Mouse (Mus musculus): ENCODE results near the gene C1qb. TPM values are rescaled to one million over a fixed set of nuclear protein-coding genes. Genes with fewer than 3 reads are reported as not detected.

The C1qb gene
- total RNA-seq, 2 experiments from 2014 or later, result 13.4 to 16.5 TPM

DNA sequence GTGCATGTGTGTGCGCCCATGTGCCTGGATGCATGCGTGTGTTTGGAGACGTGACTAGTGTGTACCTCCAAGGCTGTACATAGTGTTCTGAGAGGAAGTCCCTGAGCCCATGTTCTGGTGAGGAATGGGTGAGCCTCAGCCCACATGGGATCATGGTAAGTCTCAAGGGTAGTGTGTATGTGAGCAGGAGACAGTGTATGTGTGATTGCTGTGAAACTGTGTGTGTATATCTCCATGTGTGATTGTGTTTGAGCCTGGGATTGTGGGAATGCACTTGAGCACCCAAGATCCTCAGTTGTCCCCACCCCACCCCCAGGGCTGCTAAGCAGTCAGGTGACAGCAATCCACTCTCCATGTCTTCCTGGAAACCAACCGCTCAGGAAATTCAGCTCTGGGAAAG is 8.8 kb upstream of the C1qb start:
- no peak for DNase-seq

DNA sequence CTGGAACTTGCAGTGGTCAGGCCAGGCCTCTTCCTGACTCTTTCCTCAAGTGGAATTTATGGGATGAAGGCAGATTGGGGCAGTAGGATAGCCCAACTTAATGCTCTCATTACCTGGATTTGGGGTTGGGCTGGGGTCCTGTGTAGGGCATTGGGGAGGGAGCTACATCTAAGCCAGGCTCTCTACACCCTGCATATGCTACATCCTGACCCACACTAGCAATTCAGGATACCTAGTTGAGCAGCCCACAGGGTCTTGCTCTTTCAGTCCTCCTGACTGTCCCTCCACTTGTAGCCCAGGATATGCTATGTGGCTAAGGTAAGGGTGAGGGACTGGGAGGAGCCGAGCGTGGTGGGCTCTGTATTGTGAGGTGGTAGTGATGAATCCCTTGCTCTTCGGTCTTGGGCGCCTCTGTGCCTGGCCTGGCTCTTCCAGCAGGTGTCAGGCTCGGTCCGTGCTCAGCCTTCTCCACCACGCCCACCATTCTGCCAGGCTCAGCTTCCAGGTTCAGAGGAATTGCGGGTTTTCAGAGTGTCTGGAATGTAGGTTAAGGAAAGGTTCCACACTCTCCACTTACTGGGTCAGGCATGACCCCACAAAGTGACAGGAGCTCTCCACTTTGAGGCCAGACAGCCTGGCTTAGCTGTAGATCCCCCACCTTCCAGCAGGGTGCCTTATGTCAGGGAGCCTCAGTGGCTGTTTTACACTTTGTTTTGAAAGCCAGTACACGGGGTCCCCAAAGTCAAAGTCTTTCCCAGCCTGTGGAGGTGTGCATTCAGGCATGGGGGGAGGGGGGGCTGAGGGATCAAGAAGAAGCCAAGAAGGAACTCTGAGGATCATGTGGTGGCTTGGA is 7.9 kb upstream of the C1qb start:
- no peak for DNase-seq

DNA sequence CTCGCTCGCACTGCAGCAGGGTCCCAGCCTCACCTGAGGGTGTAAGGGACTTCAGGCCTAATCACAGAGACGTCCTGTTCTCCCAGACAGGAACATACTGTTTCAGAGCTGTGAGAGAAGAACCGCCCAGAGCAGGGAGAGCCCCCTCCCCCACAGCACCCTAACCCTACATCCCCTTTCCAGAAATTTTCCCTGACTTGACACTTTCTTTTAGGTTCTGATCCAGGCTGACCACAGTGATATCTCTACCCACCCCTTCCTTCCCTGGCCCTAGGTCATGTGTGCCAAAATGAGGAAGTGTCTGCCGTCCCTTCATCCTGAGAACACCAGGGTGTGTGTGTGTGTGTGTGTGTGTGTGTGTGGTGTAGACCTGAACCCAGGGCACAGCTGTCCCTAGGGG is 6.8 kb upstream of the C1qb start, which contains the start of gene C1qc:
Gene C1qc, minus strand, starts transcription at position 255 of the 400 bp plus-strand sequence.
- peak; percentile 30 for DNase-seq

- DNase-seq, result no peak
These were observed 6.4 kb upstream of the C1qb start for GRCm38 (mm10) chr4:136892371-136892770.

DNA sequence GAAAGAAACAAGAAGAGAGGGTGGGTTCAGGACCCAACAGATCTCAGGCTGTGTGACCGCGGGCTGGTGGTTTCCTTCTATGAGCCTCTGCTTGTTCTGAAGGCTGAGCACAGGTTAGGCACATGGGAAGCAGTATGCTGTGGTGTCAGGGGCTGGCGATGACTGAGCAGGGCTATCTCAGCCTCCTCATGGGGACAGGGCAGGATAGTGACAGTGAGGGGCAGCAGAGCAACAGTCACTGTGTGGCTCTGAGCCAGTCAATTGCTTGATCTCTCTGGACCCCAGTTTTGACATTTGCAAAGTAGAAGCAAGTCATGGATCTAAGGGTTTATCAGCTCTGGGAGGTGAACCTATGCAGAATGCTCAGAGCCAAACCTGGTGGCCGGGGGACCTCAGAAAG is 5.1 kb upstream of the C1qb start:
- DNase-seq, result no peak

GRCm38 (mm10) chr4:136889981-136890380 is 4.0 kb upstream of the C1qb start:
- DNase-seq, result no peak

DNA sequence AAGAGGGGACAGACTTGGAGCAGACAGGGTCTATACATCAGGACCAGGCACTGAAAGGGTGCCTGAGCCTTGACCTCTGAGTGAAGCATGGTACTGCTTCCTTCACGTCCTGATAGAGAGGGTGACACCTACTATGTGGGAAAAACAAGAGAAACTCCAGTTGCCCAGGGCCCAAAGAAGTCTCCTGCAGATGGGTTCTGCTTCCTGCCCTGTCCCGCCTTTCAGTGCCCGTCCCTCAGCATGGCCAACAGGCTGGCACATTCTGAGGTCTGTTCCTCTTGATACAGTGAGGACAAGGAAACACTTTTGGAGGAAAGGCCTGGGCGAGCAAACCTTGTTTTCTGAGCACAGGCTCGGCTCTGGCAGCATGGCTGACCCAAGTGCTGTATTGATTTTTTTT is 1.7 kb upstream of the C1qb start:
- no peak for DNase-seq

GRCm38 (mm10) chr4:136878601-136879000 is 7.4 kb downstream of the C1qb start:
- DNase-seq, result no peak

GRCm38 (mm10) chr4:136878171-136878570 is 7.8 kb downstream of the C1qb start:
- no peak for DNase-seq

DNA sequence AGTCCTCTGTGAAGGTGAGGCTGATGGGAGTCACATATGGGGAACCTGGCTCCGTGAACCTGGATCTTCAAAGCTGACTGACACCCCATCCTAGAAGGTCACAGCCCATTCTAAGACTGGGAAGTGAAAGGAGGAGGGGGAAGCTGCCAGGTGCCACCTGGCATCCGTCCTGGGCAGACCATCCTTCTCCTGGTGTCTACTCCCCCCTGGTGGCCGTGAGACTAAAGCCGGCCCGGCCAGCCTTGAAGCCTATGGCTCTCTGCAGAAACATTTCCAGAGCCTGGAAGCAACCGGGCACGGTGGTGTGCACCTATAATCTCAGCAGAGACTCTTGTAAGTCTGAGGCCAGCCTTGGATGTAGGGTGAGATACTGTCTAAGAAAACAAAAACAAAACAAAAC is 9.0 kb downstream of the C1qb start:
- DNase-seq, result no peak

GRCm38 (mm10) chr4:136875012-136875411 is 11.0 kb downstream of the C1qb start:
- no peak for DNase-seq

GRCm38 (mm10) chr4:136868371-136868770 is 17.6 kb downstream of the C1qb start:
- no peak for DNase-seq

DNA sequence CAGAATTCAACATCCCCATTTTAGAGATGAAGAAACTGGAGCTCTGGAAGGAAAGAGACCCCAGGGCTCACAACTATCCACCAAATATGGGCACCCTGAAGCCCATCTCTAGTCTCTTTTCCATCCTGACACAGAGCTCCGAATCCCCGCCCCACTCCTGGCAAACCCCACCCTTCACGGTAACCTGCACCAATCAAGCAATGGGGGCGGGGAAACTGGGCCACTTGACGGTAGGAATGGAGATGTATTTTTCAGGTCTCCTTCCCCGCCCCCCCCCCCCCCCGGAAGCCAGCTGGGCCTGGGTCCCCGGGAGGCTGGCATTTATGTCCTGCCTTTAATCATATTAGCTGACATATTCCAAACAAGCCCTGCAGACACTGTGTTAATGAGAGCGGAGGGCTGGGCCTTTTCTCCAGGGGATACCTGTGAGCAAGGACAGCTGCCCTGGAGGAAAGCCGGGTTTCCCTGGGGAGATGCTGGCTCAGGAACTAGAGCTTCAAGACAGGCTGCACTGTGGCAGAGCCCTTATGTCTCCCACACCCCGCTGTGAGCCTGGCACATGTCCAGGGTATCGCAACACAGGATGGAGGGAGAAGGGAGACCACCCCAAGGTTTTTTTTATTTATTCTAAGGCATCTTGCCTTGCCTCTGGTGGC is 18.2 kb downstream of the C1qb start:
- no peak for DNase-seq

DNA sequence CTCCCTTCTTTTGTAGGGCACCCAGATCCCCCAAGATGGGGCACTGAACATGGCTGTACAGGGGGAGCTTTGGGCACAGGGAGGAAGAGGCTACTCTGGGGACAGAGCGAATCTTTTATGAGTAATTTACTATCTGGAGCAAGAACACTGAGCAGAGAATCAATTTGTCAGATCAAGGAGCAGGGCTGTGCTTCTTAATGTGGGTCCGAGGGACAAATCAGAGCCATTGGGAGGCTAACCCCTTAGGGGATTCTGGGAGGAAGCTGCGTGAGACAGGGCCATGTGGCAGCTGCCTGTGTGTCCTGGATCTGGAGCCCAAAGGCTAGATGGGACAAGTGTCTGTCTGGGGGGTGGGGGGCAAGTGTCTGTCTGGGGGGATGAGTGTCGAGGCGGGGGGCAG is 20.5 kb downstream of the C1qb start:
- no peak for DNase-seq

DNA sequence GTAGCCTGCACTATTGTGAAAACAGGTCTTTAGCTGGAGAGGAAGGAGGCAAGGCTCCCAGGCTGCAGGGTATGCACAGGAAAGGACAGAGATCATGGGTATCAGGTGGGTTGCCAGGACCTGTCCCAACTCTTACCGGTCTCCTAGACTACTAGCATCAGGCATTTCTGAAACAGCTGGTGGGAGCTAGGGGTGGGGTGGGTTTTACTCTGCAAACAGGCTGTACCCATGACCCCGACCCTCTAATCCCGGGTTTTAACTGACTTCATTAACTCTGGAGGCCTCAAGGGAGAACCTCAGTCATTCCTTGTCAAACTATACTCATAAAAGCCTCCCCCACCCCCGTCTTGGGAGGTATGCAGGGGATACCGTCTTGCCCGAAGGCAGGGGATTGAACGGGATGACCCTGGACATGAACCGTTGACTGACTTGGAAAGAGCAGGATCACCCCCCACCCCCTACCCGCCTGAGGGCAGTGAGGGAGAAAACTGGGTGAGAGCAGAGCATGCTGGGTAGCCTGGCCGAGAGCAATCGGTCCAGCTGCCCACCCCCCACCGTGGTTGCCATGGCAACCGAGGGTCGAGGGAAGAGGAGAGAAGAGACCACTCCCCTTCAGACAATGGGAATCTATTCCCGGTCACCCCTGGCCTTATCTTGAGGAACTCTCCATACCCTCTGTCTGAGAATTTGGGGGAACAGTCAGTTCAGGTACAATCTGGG is 21.1 kb downstream of the C1qb start:
- DNase-seq, result no peak

DNA sequence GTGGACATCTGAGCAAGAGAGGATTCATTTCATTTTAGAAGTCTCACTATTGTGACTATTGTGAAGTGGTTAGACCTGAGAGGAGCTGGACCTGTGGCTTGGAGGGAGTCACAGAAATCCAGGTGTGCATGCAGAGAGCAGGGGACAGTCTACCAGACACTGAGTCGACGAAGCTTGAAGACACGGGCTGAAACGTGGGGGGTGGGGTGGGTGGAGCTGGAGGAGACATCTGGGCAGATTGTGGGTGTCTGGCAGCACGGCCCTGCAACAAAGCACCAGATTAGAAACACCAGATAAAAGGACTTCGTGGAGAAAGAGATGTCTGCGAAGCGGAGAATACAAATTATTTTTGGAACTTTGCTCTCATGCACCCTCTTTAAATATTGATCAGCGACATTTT is 22.5 kb downstream of the C1qb start:
- DNase-seq, result no peak

GRCm38 (mm10) chr4:136862411-136862810 is 23.6 kb downstream of the C1qb start:
- DNase-seq, result no peak

DNA sequence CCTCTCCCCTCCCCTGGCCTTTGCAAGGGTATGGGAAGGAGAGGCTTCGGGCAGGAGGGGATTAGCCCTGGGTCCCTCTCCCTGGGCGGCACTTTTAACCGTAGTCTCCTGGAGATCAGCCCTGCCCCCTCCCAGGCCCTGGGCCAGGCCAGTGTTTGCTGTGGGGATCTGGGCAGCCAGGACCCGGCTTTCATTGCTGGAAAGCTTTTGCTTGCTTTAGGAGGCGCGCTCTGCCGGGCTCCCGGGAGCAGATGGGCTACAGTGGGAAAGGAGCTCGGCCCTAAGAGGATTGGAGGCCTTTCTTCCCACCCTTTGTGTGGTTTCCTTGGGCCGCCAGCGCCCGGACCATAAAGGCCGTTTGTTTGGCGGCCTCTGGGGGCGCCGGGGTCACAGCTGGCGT is 24.2 kb downstream of the C1qb start:
- DNase-seq, result no peak

- no peak for DNase-seq
These were observed 26.0 kb downstream of the C1qb start for GRCm38 (mm10) chr4:136860022-136860421.

DNA sequence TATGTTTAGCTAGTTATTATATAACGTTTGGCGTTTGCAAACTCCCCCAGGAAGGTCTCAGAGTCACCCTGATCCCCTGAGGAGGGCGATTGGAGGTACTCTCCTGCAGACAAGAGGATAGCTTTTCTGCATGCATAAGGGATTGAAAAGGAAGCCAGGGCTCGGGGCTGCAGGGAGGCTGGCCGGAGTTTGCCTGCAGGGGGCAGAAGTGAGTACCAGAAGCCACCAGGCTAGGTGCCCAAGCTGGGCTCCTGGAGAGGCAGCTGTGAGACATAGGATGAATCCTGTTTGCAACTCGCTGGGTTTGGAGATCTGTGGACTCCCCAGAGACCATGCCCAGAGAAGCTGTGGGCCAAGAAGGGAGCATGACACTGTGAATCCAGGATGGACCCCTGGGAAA is 30.9 kb downstream of the C1qb start:
- no peak for DNase-seq

GRCm38 (mm10) chr4:136852989-136853388 is 33.0 kb downstream of the C1qb start:
- DNase-seq, result no peak

DNA sequence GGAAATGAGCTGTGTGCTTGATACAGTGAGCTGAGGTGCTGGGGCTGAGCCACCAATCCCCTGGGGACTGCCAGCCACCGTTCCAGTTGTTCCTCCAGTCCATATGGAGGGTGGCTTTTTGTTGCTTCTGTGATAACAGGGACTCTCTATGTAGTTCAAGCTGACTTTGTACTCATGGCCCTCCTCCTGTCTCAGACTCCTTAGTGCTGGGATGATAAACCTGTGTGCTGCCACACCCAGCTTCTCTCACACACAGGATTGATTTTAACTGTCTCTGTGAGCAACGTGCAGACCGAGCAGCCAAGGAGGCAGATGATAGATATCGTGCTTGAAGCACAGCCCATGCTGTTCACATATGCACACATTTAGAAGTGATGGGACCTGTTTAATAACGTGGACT is 33.9 kb downstream of the C1qb start:
- no peak for DNase-seq

DNA sequence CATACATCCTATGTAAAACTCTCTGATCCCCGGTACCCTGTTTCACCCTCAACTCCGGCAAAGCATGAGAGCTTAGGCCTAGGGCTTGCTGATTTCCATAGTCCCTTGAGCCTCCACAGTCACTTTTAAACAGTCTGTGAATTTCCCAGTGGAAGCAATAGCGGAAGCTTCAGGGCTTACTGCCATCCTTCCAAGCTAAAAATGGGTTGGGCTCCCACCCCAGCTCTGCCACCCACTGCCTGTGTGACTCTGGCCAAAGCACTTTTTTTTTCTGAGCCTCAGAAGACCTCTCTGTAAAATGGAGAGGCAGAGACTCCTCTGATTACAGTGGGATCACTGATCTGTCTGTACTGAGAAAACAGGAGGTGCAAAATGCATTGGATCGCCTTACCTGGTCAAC is 37.4 kb downstream of the C1qb start:
- DNase-seq, result no peak

Measured in gastrocnemius, postnatal 25 days (tissue).